Mouse (Mus musculus): Measurements from ENCODE around the gene Krt8.

GRCm38 (mm10) chr15:102028040-102028439 lies 23.8 kb upstream of the Krt8 start, which contains the start of gene Krt18:
- TF ChIP-seq POLR2A (IDR thresholded peaks at IDR 0.05; ENCODE audit: extremely low read depth, insufficient read depth, low read length) (no peak), CTCF (IDR thresholded peaks at IDR 0.05; ENCODE audit: extremely low read depth, insufficient read depth, low read length) (no peak)
